Mouse (Mus musculus) forebrain, embryonic 11.5 days (tissue): ENCODE measurements at regions not wholly inside any gene's neighbourhood (a gene's known extent, or its start where the extent isn't known, plus 50 kb on each side); places are given as distances from the start of the nearest gene placed in this dataset.

Experiments
- ATAC-seq: fragments of 200-750 bp; cut with Nextera tagmentation; replicated peaks from 2 replicates; pipeline ENCODE4 v1.8.0; 2017; ENCODE audit warnings: moderate TSS enrichment; ENCODE audit not compliant: low FRiP score
- DNase-seq: peaks from one replicate; pipeline ENCODE4 v3.0.0-alpha.2; 2017; ENCODE audit warnings: low spot score
- H3K27ac ChIP-seq: fragments of 300-500 bp; sonication (generic); 2 replicates; pipeline ENCODE4 v1.5.1; 2014; ENCODE audit warnings: low read depth, low read length
- H3K27me3 ChIP-seq: fragments of 300-500 bp; sonication (generic); 2 replicates; pipeline ENCODE4 v1.6.1; 2014; ENCODE audit warnings: mild to moderate bottlenecking, low read length, mixed read lengths; ENCODE audit not compliant: control insufficient read depth, insufficient read depth
- H3K36me3 ChIP-seq: fragments of 300-500 bp; sonication (generic); 2 replicates; pipeline ENCODE4 v1.6.1; 2014; ENCODE audit warnings: mild to moderate bottlenecking, low read length, moderate library complexity, mixed read lengths; ENCODE audit not compliant: control insufficient read depth, insufficient read depth
- H3K4me1 ChIP-seq: fragments of 300-500 bp; sonication (generic); replicated peaks from 2 replicates; pipeline ENCODE4 v1.6.1; 2014; ENCODE audit warnings: low read length, mixed read lengths; ENCODE audit not compliant: control insufficient read depth, insufficient read depth
- H3K4me2 ChIP-seq: fragments of 300-500 bp; sonication (generic); 2 replicates; pipeline ENCODE4 v1.6.1; 2014; ENCODE audit warnings: low read depth, mild to moderate bottlenecking, low read length, moderate library complexity, mixed read lengths; ENCODE audit not compliant: severe bottlenecking
- H3K4me3 ChIP-seq: fragments of 300-500 bp; sonication (generic); 2 replicates; pipeline ENCODE4 v1.5.1; 2014; ENCODE audit warnings: low read depth, low read length
- H3K9ac ChIP-seq: fragments of 300-500 bp; sonication (generic); 2 replicates; pipeline ENCODE4 v1.6.1; 2014; ENCODE audit warnings: low read length
- H3K9me3 ChIP-seq: fragments of 300-500 bp; sonication (generic); 2 replicates; pipeline ENCODE4 v1.6.1; 2016; ENCODE audit warnings: low read length, mixed read lengths; ENCODE audit not compliant: control insufficient read depth
- WGBS: fragments of 180-500 bp; shearing (Covaris S2); extraction: QIAGEN DNeasy Blood & Tissue Kit; methylation state at CpG from one replicate; pipeline ENCODE4 v1.1.7; 2014; 5-methylcytosine and 5-hydroxymethylcytosine counted together

DNA sequence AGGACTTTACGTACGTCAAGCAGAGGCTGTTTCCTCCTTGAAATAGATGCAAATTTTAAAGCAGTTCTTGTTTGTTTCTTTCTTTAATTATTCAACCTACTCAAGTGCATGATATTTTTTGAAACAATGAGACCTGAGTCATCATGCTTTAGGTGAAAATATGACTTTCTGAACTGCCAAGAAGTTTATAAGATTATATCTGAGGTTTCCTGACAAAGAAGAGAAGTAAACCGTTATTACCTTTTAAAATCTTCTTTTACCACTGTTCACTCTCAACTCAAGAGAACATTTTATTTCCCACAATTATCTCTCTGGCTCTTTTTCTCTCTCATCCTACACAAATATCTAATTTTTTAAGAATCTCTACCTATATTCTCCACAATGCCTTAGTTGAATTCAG lies 258.3 kb downstream of the H2afb1 start:
- Histone ChIP-seq H3K27ac (no peak overlapping the region), H3K4me1 (no peaks in the 10 kb centered on the region), H3K9ac (no peak overlapping the region), H3K4me3 (no peak overlapping the region), H3K27me3 (no peaks in the 10 kb centered on the region), H3K9me3 (no peaks in the 10 kb centered on the region), H3K4me2 (no peak overlapping the region), H3K36me3 (no peaks in the 10 kb centered on the region)
- 96% methylated on average over 3 of the region's 3 CpGs for WGBS
- no peak for ATAC-seq
- DNase-seq = no peak

DNA sequence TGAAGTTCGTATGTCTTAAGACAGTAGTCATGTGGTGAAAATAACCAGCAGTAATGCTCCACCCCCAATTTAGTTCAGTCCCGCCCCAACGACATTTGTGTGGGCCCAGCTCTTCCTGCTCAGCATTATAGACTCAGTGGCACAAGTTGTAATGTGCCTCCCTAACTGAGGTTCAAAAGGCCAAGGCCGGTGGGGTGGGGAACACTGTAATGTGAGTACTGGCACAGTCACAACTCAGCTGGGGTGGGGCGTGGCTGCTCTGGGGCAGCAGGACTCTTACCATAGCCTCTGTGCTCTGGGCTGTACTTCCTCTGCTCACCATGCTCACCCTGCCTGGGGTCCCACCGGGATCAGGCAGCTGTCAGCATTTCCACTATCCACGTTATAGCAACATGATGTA lies 283.9 kb downstream of the H2afb1 start:
- no peaks in the 10 kb centered on the region for H3K9me3 ChIP-seq
- 81% methylated on average over 7 of the region's 7 CpGs for WGBS
- H3K4me1 ChIP-seq = no peaks in the 10 kb centered on the region
- DNase-seq (no peak), ATAC-seq (0 out of 2 replicates have a peak, but pooled peaks have one; percentile 18)
- no peak overlapping the region for H3K9ac ChIP-seq
- no peaks in the 10 kb centered on the region for H3K27me3 ChIP-seq
- H3K4me3 ChIP-seq = no peak overlapping the region
- no peaks in the 10 kb centered on the region for H3K36me3 ChIP-seq
- H3K27ac ChIP-seq = no peak overlapping the region
- H3K4me2 ChIP-seq = no peak overlapping the region

DNA sequence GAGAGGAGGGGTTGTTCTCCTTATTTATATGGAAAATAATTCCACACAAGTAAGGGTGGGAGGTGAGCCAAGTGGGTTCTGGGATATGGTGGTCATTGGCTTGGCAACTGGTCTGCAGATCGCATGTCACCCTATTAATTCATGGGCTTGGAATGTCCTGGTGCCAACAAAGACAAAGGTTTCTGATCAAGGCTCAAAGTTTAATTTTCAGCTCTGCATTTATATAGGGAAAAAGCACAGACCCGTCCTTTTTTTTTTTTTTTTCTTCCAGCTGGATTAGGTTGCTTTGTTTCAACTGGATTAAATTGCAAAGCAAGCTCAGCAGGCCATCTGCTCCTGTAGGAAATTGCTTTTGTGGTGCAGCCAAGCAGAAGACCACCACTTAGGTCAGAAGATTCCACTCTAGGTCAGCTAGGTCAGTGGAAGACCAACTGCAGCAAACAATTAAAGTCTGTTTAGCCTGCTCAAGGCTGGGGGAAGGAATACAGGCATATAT lies 285.2 kb downstream of the H2afb1 start:
- Histone ChIP-seq H3K4me1 (no peaks in the 10 kb centered on the region), H3K4me3 (no peak overlapping the region), H3K9ac (no peak overlapping the region), H3K9me3 (no peaks in the 10 kb centered on the region), H3K36me3 (no peaks in the 10 kb centered on the region), H3K27ac (no peak overlapping the region), H3K4me2 (no peak overlapping the region), H3K27me3 (no peaks in the 10 kb centered on the region)
- peak; percentile 91 for ATAC-seq
- WGBS = 9% methylated on average over 2 of the region's 2 CpGs
- DNase-seq = peak; percentile 49
